Mouse (Mus musculus) kidney, embryonic 16.5 days (tissue): ENCODE data around the gene Apol6. TPM values are rescaled to one million over a fixed set of nuclear protein-coding genes. Genes with fewer than 3 reads are reported as not detected.

Experiments used
- ATAC-seq: fragments of 200-750 bp; cut with Nextera tagmentation; 2 replicates; pipeline ENCODE4 v1.8.0; 2017; ENCODE audit warnings: moderate TSS enrichment; ENCODE audit not compliant: low FRiP score, low TSS enrichment
- H3K27ac ChIP-seq: fragments of 300-500 bp; sonication (generic); 2 replicates; pipeline ENCODE4 v1.5.1; 2014; ENCODE audit warnings: low read length
- H3K27me3 ChIP-seq: fragments of 300-500 bp; sonication (generic); 2 replicates; pipeline ENCODE4 v1.6.1; 2014; ENCODE audit warnings: low read length, control low read depth, mixed read lengths; ENCODE audit not compliant: insufficient read depth
- H3K36me3 ChIP-seq: fragments of 300-500 bp; sonication (generic); 2 replicates; pipeline ENCODE4 v1.6.1; 2014; ENCODE audit warnings: low read length, control low read depth, mixed read lengths; ENCODE audit not compliant: insufficient read depth
- H3K4me1 ChIP-seq: fragments of 300-500 bp; sonication (generic); 2 replicates; pipeline ENCODE4 v1.6.1; 2014; ENCODE audit warnings: low read length, control low read depth, mixed read lengths; ENCODE audit not compliant: insufficient read depth
- H3K4me2 ChIP-seq: fragments of 300-500 bp; sonication (generic); replicated peaks from 2 replicates; pipeline ENCODE4 v1.6.1; 2014; ENCODE audit warnings: low read depth, low read length
- H3K4me3 ChIP-seq: fragments of 300-500 bp; sonication (generic); 2 replicates; pipeline ENCODE4 v1.5.1; 2014; ENCODE audit warnings: mild to moderate bottlenecking, low read length
- H3K9ac ChIP-seq: fragments of 300-500 bp; sonication (generic); replicated peaks from 2 replicates; pipeline ENCODE4 v1.6.1; 2014; ENCODE audit warnings: low read length
- H3K9me3 ChIP-seq: fragments of 300-500 bp; sonication (generic); 2 replicates; pipeline ENCODE4 v1.6.1; 2016; ENCODE audit warnings: low read length, control low read depth
- WGBS: fragments of 180-500 bp; shearing (Covaris S2); extraction: QIAGEN DNeasy Blood & Tissue Kit; methylation state at CpG from one replicate; pipeline ENCODE4 v1.1.7; 2014; 5-methylcytosine and 5-hydroxymethylcytosine counted together
- polyA plus RNA-seq: library from polyadenylated mRNA; unstranded; fragments of >200 nt; fragmentation: Nextera tagmentation; extraction: Ambion mirVana; gene quantifications from 2 replicates; pipeline ENCODE4 v1.2.1, GENCODE M21; 2015

The Apol6 gene
- polyA plus RNA-seq, 1 experiment from 2014 or later, result not detected

DNA sequence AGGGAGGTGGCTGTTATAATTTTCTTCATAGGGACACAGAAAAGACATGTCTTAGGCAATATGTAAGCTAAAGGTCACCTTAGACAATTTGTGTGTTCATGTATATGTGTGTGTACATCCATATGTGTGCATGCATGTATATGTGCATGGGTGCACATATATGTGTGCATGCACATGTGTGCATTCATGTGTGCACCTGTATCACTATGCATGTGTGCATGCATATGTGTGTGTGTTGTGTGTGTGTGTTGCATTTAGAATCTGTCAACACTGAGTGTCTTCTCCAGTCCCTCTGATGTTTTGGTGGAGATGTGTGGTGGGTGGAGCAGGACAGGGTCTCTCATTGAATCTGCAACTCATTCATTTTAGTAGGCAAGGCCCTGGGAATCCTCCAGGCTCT, 18.2 kb downstream of the Apol6 start:
- no peak overlapping the region for H3K9ac ChIP-seq
- no peak overlapping the region for H3K4me3 ChIP-seq
- H3K4me2 ChIP-seq, result no peak overlapping the region
- H3K9me3 ChIP-seq, result no peaks in the 10 kb centered on the region; the same call in 1 of the 2 replicates
- ATAC-seq, result no peak
- no peaks in the 10 kb centered on the region for H3K36me3 ChIP-seq
- no peaks in the 10 kb centered on the region for H3K27me3 ChIP-seq
- 0 out of 2 replicates have a peak, but pooled peaks cover 4% of the 10 kb centered on the region for H3K4me1 ChIP-seq
- H3K27ac ChIP-seq, result no peak overlapping the region

DNA sequence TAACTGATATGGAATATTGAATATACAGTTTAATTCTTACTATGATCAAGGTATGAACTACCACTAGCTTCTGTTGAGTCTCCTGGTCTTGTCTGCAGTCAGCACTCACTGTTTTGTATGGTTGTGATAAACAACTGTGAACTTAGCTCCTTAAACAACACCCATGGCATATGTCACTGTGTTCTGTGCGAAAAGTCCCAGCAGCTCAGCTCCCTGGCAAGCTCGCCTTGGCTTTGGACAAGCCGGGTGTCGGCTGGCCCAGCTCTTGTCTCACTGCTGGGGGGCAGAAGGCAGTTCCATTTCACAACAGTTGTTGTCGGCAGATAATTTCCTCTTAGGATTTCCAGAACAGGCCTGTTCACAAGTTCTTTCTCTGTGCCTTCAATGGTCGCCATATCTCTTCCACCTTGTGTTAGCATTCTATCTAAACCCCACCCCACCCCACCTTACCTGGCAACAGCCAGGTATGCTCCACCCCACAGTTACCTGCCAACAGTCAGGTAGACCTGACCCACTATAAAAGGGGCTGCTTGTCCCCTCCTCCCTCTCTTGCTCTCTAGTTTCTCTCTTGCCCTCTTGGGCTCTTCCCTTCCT, 20.8 kb downstream of the Apol6 start:
- H3K27ac ChIP-seq, result no peak overlapping the region

GRCm38 (mm10) chr15:77066233-77066632, 21.7 kb downstream of the Apol6 start:
- WGBS, result 78% methylated on average over 6 of the region's 6 CpGs
- no peaks in the 10 kb centered on the region for H3K36me3 ChIP-seq
- no peaks in the 10 kb centered on the region for H3K27me3 ChIP-seq
- no peak for ATAC-seq
- 0 out of 2 replicates have a peak, but pooled peaks cover 4% of the 10 kb centered on the region for H3K4me1 ChIP-seq
- H3K9ac ChIP-seq, result no peak overlapping the region
- H3K9me3 ChIP-seq, result no peaks in the 10 kb centered on the region
- no peak overlapping the region for H3K4me2 ChIP-seq
- no peak overlapping the region for H3K27ac ChIP-seq
- H3K4me3 ChIP-seq, result no peak overlapping the region

More for the DNA sequence above, 20.8 kb downstream of the Apol6 start:
- 84% methylated on average over 6 of the region's 6 CpGs for WGBS
- Histone ChIP-seq H3K9ac (no peak overlapping the region), H3K27me3 (no peaks in the 10 kb centered on the region), H3K4me3 (no peak overlapping the region), H3K4me1 (0 out of 2 replicates have a peak, but pooled peaks cover 4% of the 10 kb centered on the region), H3K9me3 (no peaks in the 10 kb centered on the region), H3K4me2 (no peak overlapping the region), H3K36me3 (no peaks in the 10 kb centered on the region)
- no peak for ATAC-seq

GRCm38 (mm10) chr15:77068439-77068861, 23.9 kb downstream of the Apol6 start:
- no peak overlapping the region for H3K4me3 ChIP-seq
- no peaks in the 10 kb centered on the region for H3K9me3 ChIP-seq
- H3K36me3 ChIP-seq, result no peaks in the 10 kb centered on the region
- H3K27me3 ChIP-seq, result no peaks in the 10 kb centered on the region
- 0 out of 2 replicates have a peak, but pooled peaks have one; percentile 37 for ATAC-seq
- H3K27ac ChIP-seq, result 0 out of 2 replicates have a peak overlapping the region, but pooled peaks have one; percentile 24
- H3K4me2 ChIP-seq, result no peak overlapping the region
- WGBS, result 46% methylated on average over 3 of the region's 3 CpGs
- H3K9ac ChIP-seq, result no peak overlapping the region
- peaks cover 8% of the 10 kb centered on the region for H3K4me1 ChIP-seq

GRCm38 (mm10) chr15:77069019-77069418, 24.5 kb downstream of the Apol6 start:
- ATAC-seq, result no peak
- Histone ChIP-seq H3K9me3 (no peaks in the 10 kb centered on the region), H3K27ac (no peak overlapping the region), H3K9ac (no peak overlapping the region), H3K4me2 (no peak overlapping the region), H3K4me1 (peaks cover 8% of the 10 kb centered on the region), H3K4me3 (no peak overlapping the region), H3K36me3 (no peaks in the 10 kb centered on the region), H3K27me3 (no peaks in the 10 kb centered on the region)
- 82% methylated on average over 3 of the region's 3 CpGs for WGBS

DNA sequence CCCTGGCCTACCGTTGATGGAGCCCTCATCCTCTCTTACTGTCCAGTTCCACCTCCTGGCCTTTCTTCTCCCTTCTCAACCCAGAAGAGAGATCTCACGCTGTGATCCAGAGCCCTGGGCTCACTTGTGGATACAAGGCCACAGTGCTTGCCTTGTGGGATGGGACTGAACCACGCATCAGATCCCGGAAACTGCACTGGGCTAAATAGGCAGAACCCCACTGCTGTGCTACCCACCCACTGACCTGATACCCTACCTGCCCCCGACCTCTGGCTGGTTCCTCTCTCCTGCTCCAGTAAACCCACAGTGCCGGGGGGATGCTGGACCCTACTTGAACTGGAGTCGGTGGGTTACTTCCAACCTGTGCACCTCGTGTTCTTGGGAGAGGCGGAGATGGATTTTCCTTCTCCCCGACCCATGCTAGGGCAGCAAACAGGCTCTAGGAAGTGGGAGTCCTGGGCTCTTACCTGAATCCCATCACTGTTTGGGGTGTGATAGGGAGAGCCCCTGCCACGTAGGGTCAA, 26.3 kb downstream of the Apol6 start:
- Histone ChIP-seq H3K36me3 (peaks cover 2% of the 10 kb centered on the region; the same call in 1 of the 2 replicates), H3K4me3 (no peak overlapping the region), H3K4me2 (no peak overlapping the region), H3K4me1 (peaks cover 8% of the 10 kb centered on the region), H3K9me3 (no peaks in the 10 kb centered on the region), H3K9ac (no peak overlapping the region), H3K27ac (no peak overlapping the region), H3K27me3 (no peaks in the 10 kb centered on the region)
- 84% methylated on average over 11 of the region's 11 CpGs for WGBS
- ATAC-seq, result 0 out of 2 replicates have a peak, but pooled peaks have one; percentile 13

DNA sequence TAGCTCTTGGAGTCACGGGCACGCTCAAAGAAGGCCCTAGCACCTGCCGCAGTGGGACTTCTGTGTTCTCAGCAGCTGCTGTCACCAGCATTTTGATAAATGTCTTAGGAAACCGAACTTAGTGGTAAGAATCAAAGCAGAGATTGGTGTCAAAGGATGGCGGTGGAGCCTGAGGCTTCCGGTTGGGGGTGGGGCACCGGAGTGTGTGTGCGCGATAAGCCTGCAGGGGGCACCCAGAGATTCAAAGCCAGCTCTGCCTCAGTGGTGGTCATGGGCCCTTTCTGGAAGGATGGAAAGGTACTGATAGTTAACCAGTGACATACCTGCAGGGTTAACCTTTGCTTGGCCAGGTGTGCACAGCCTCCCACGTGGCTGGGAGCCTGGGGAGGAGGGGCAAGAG, 27.0 kb downstream of the Apol6 start:
- Histone ChIP-seq H3K36me3 (peaks cover 9% of the 10 kb centered on the region; the same call in 1 of the 2 replicates), H3K9ac (no peak overlapping the region), H3K27ac (no peak overlapping the region), H3K9me3 (no peaks in the 10 kb centered on the region), H3K4me2 (no peak overlapping the region; the same call in 1 of the 2 replicates), H3K27me3 (no peaks in the 10 kb centered on the region), H3K4me1 (peaks cover 8% of the 10 kb centered on the region), H3K4me3 (no peak overlapping the region)
- ATAC-seq, result peak; percentile 44; the same call in 1 of the 2 replicates
- 18% methylated on average over 10 of the region's 10 CpGs for WGBS

DNA sequence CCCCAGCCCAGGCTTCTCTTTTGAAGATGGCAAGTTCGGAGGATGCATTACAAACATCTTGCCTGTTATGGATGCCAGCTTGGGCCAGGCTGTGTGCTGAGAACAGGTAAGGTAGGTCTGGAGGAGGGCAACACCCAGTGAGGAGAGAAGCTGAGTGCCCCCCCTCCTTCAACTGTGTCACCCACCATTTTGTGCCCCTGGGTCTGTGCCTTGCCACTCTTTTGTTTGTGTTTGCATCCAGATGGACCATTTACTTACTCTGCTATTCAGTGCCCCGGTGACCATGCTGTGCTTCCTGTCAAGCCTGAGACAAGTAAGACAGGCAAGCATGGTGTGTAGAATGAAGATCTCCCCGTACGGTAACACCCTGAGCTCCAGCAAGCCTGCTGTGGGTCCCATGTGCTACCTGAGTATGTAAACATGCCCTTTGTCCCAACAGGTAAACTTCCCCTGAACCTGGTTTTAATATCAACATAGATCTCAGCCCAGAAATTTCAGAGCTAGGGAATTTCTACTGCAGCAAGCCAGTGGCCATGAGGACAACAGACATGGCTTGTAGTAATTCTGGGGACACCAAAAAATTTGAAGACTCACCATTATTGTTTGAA, 28.1 kb downstream of the Apol6 start:
- Histone ChIP-seq H3K27me3 (no peaks in the 10 kb centered on the region), H3K4me1 (peaks cover 4% of the 10 kb centered on the region), H3K4me2 (no peak overlapping the region), H3K9ac (no peak overlapping the region), H3K36me3 (peaks cover 20% of the 10 kb centered on the region), H3K9me3 (no peaks in the 10 kb centered on the region), H3K27ac (no peak overlapping the region), H3K4me3 (no peak overlapping the region)
- no peak for ATAC-seq
- WGBS, result 81% methylated on average over 4 of the region's 4 CpGs

DNA sequence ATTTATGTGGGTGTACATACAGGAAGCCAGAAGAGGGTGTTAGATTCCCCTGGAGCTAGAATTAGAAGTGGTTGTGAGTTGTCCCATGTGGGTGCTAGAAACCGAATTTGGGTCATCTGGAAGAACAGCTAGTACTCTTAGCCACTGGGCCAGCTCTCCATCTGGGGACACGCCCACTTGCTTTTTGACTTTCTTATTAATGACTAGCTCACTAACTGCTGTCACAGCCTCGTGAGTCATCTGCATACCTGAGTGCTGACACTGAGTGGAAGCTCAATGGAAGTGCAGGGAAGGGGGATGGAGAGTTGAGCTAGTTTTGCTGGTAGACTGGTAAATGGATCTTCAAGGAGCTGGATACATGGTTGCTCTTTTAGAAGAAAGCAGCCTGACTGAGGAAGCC, 32.0 kb downstream of the Apol6 start:
- 82% methylated on average over 3 of the region's 3 CpGs for WGBS

GRCm38 (mm10) chr15:77077906-77078305, 33.4 kb downstream of the Apol6 start:
- no peak overlapping the region for H3K27ac ChIP-seq
- no peaks in the 10 kb centered on the region for H3K9me3 ChIP-seq
- no peak overlapping the region for H3K9ac ChIP-seq
- H3K36me3 ChIP-seq, result peaks cover 40% of the 10 kb centered on the region
- no peak overlapping the region for H3K4me2 ChIP-seq
- no peaks in the 10 kb centered on the region for H3K27me3 ChIP-seq
- no peak overlapping the region for H3K4me3 ChIP-seq
- ATAC-seq, result no peak
- no peaks in the 10 kb centered on the region for H3K4me1 ChIP-seq
- 88% methylated on average over 9 of the region's 9 CpGs for WGBS

More for the DNA sequence above, 32.0 kb downstream of the Apol6 start:
- no peak overlapping the region for H3K9ac ChIP-seq
- H3K36me3 ChIP-seq, result peaks cover 28% of the 10 kb centered on the region
- no peak for ATAC-seq
- H3K4me2 ChIP-seq, result no peak overlapping the region
- H3K27me3 ChIP-seq, result no peaks in the 10 kb centered on the region
- H3K4me1 ChIP-seq, result peaks cover 3% of the 10 kb centered on the region
- H3K9me3 ChIP-seq, result no peaks in the 10 kb centered on the region
- no peak overlapping the region for H3K4me3 ChIP-seq
- no peak overlapping the region for H3K27ac ChIP-seq
